Mouse (Mus musculus): ENCODE measurements around the gene Capn2.

The Capn2 gene

GRCm38 (mm10) chr1:182461261-182461660 is 56.1 kb downstream of the Capn2 start:
- DNase-seq (ENCODE audit: low spot score in 2 of 2) = no peak

GRCm38 (mm10) chr1:182460291-182461244 is 56.8 kb downstream of the Capn2 start:
- no peak for DNase-seq (ENCODE audit: low spot score in 2 of 2)

- no peak for DNase-seq (ENCODE audit: low spot score in 2 of 2)
Measured at GRCm38 (mm10) chr1:182459436-182459835, 58.0 kb downstream of the Capn2 start.

- DNase-seq (ENCODE audit: low spot score in 2 of 2) = no peak
Measured at GRCm38 (mm10) chr1:182458556-182458955, 58.9 kb downstream of the Capn2 start.

- DNase-seq (ENCODE audit: low spot score in 2 of 2) = no peak
Measured at GRCm38 (mm10) chr1:182455080-182455479, 62.3 kb downstream of the Capn2 start.

GRCm38 (mm10) chr1:182452473-182452872 is 64.9 kb downstream of the Capn2 start:
- DNase-seq (ENCODE audit: low spot score in 2 of 2) = no peak

GRCm38 (mm10) chr1:182448276-182449035 is 69.0 kb downstream of the Capn2 start:
- no peak for DNase-seq (ENCODE audit: low spot score in 2 of 2)

- no peak for DNase-seq (ENCODE audit: low spot score in 2 of 2)
Measured at GRCm38 (mm10) chr1:182444116-182444515, 73.3 kb downstream of the Capn2 start.

- DNase-seq (ENCODE audit: low spot score in 2 of 2) = no peak
Measured at GRCm38 (mm10) chr1:182441791-182442473, 75.5 kb downstream of the Capn2 start.

- DNase-seq (ENCODE audit: low spot score in 2 of 2) = no peak
Measured at GRCm38 (mm10) chr1:182439546-182440222, 77.7 kb downstream of the Capn2 start.

- no peak for DNase-seq (ENCODE audit: low spot score in 2 of 2)
Measured at GRCm38 (mm10) chr1:182436746-182437145, 80.7 kb downstream of the Capn2 start.

GRCm38 (mm10) chr1:182432059-182432458 is 85.3 kb downstream of the Capn2 start:
- DNase-seq (ENCODE audit: low spot score in 2 of 2) = no peak

GRCm38 (mm10) chr1:182430676-182431075 is 86.7 kb downstream of the Capn2 start:
- DNase-seq (ENCODE audit: low spot score in 2 of 2) = no peak

- no peak for DNase-seq (ENCODE audit: low spot score in 2 of 2)
Measured at GRCm38 (mm10) chr1:182429826-182430225, 87.6 kb downstream of the Capn2 start.

GRCm38 (mm10) chr1:182427426-182427825 is 90.0 kb downstream of the Capn2 start:
- no peak for DNase-seq (ENCODE audit: low spot score in 2 of 2)

- no peak for DNase-seq (ENCODE audit: low spot score in 2 of 2)
Measured at GRCm38 (mm10) chr1:182426444-182426843, 91.0 kb downstream of the Capn2 start.

- DNase-seq (ENCODE audit: low spot score in 2 of 2) = no peak
Measured at GRCm38 (mm10) chr1:182425176-182425575, 92.2 kb downstream of the Capn2 start.

GRCm38 (mm10) chr1:182424274-182424673 is 93.1 kb downstream of the Capn2 start:
- no peak for DNase-seq (ENCODE audit: low spot score in 2 of 2)

GRCm38 (mm10) chr1:182419481-182419880 is 97.9 kb downstream of the Capn2 start:
- DNase-seq (ENCODE audit: low spot score in 2 of 2) = no peak

Data from spleen, postnatal 14 days (tissue).